Mouse (Mus musculus) kidney, embryonic 15.5 days (tissue): ENCODE results near the gene Zfp92. TPM values are rescaled to one million over a fixed set of nuclear protein-coding genes. Genes with fewer than 3 reads are reported as not detected.
A peak's percentile ranks its signal among the peaks of the same experiment; 100 is the strongest.
"Not testable (repeated sequence)": the region's sequence is repeated elsewhere in the genome, so short reads cannot be mapped to it uniquely, and the experiment has no call there.

ENCODE experiments used
- ATAC-seq: fragments of 200-750 bp; cut with Nextera tagmentation; replicated peaks from 2 replicates; pipeline ENCODE4 v1.8.0; 2017; ENCODE audit warnings: moderate TSS enrichment; ENCODE audit not compliant: low FRiP score
- H3K27ac ChIP-seq: fragments of 300-500 bp; sonication (generic); 2 replicates; pipeline ENCODE4 v1.5.1; 2015; ENCODE audit warnings: mild to moderate bottlenecking, inconsistent platforms
- H3K27me3 ChIP-seq: fragments of 300-500 bp; sonication (generic); 2 replicates; pipeline ENCODE4 v1.6.1; 2015; ENCODE audit warnings: inconsistent platforms
- H3K36me3 ChIP-seq: fragments of 300-500 bp; sonication (generic); 2 replicates; pipeline ENCODE4 v1.6.1; 2015; ENCODE audit warnings: inconsistent platforms
- H3K4me1 ChIP-seq: fragments of 300-500 bp; sonication (generic); 2 replicates; pipeline ENCODE4 v1.6.1; 2015; ENCODE audit warnings: inconsistent platforms
- H3K4me2 ChIP-seq: fragments of 300-500 bp; sonication (generic); 2 replicates; pipeline ENCODE4 v1.6.1; 2015; ENCODE audit warnings: moderate library complexity, mild to moderate bottlenecking, inconsistent platforms
- H3K4me3 ChIP-seq: fragments of 300-500 bp; sonication (generic); replicated peaks from 2 replicates; pipeline ENCODE4 v1.5.1; 2015; ENCODE audit warnings: mild to moderate bottlenecking, inconsistent platforms
- H3K9ac ChIP-seq: fragments of 300-500 bp; sonication (generic); 2 replicates; pipeline ENCODE4 v1.6.1; 2015; ENCODE audit warnings: mild to moderate bottlenecking, inconsistent platforms
- H3K9me3 ChIP-seq: fragments of 300-500 bp; sonication (generic); replicated peaks from 2 replicates; pipeline ENCODE4 v1.6.1; 2016; ENCODE audit warnings: inconsistent platforms
- WGBS: fragments of 180-500 bp; shearing (Covaris S2); methylation state at CpG from one replicate; pipeline ENCODE4 v1.1.7; 2015; ENCODE audit warnings: mixed read lengths; 5-methylcytosine and 5-hydroxymethylcytosine counted together
- polyA plus RNA-seq: library from polyadenylated mRNA; unstranded; fragments of >200 nt; fragmentation: Nextera tagmentation; extraction: Ambion mirVana; gene quantifications from 2 replicates; pipeline ENCODE4 v1.2.1, GENCODE M21; 2015

The Zfp92 gene
- polyA plus RNA-seq = 0.06 TPM in 1 of 2 replicates, not detected in the other

DNA sequence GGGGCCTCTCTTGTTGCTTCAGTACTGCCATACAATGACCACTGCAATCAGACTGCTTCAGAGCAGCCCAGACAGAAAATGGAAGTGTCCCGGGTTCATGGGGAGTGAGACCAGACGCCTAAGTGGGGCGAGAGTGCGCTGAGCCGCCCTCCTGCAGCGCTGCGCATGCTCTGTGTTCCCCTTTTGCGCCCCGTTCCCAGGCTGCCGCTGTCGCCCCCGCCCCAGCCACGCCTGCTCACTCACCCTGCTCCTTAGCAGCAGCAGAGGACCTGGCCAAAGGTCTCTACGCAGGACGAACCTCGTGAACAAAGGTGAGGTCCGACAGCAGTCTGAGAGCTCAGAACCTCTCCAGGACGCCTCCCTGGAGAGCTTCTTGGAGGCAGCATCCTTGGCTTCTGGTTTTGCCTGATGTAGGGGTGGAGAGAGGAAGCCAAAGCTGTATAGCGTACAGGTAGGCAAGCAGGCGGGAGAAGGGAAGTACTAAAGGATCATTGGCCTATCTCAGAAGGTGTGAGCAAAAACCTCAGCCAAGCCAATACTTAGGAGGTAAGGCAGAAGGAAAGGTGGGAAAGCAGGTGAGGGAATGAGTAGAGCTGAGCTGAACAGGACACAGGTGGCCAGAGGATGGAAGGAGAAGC lies at the start of gene Zfp92:
TSS of gene Zfp92 (plus strand) at position 217 of the 638 bp plus-strand sequence.
- Histone ChIP-seq H3K4me3 (peak within 1 kb of the TSS; percentile 29), H3K4me2 (peak within 1 kb of the TSS; percentile 59), H3K27me3 (peaks cover 32% of the 10 kb centered on the region), H3K27ac (no peak within 1 kb of the TSS), H3K9me3 (no peaks in the 10 kb centered on the region), H3K36me3 (no peaks in the 10 kb centered on the region), H3K4me1 (no peaks in the 10 kb centered on the region), H3K9ac (no peak within 1 kb of the TSS)
- no peak for ATAC-seq
- WGBS = 28% methylated on average over 19 of the region's 20 CpGs

- Histone ChIP-seq H3K4me3 (no peak overlapping the region), H3K4me2 (no peak overlapping the region), H3K36me3 (no peaks in the 10 kb centered on the region; the same call in 1 of the 2 replicates), H3K9me3 (no peaks in the 10 kb centered on the region), H3K9ac (no peak overlapping the region), H3K4me1 (no peaks in the 10 kb centered on the region), H3K27me3 (peaks cover 5% of the 10 kb centered on the region; the same call in 1 of the 2 replicates), H3K27ac (no peak overlapping the region)
- no peak for ATAC-seq
Measured at GRCm38 (mm10) chrX:73363291-73363690, 47.6 kb upstream of the Zfp92 start.

DNA sequence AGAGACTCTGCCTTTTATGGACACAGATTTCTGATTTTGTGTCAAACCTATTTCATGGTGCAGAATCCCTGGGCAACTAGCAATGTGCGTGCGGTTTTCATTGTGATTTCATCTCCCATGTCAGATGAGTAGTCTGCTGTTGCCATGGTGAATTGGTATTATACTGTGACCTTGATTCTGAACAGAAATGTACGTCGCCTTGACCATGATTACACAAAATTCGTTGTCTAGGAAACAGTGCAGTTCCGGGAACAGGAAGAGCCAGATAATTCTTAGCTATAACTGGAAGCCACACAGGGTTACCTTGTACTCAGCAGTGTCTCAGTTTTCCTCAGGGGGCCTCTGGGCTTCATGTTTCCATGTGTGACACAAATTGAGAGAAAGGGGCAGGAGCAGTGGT lies 26.5 kb upstream of the Zfp92 start:
- no peak for ATAC-seq
- WGBS = 76% methylated on average over 6 of the region's 6 CpGs
- H3K36me3 ChIP-seq = no peaks in the 10 kb centered on the region
- peaks cover 18% of the 10 kb centered on the region; the same call in 1 of the 2 replicates for H3K27me3 ChIP-seq
- no peaks in the 10 kb centered on the region for H3K4me1 ChIP-seq
- H3K9me3 ChIP-seq = no peaks in the 10 kb centered on the region
- H3K27ac ChIP-seq = no peak overlapping the region
- no peak overlapping the region for H3K9ac ChIP-seq
- no peak overlapping the region for H3K4me2 ChIP-seq
- no peak overlapping the region for H3K4me3 ChIP-seq

DNA sequence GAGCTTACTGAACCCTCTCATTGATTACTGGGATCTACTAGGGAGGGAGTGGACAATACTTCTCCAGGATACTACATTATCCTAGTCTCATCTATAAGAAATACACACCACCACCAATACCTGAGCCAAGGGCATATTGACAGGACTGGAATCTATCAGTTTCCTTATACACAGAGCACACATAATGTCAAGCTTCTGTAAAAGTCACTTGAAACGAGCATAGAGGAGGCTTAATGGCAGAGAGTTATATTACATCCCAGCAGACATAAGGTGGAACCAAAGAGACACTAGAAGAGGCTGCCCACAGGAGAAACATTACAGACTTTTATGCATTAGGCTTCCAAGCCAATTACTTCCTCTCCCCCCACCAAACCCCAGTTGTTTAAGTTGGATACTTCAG lies 26.0 kb upstream of the Zfp92 start:
- Histone ChIP-seq H3K27me3 (peaks cover 18% of the 10 kb centered on the region; the same call in 1 of the 2 replicates), H3K36me3 (no peaks in the 10 kb centered on the region), H3K9me3 (no peaks in the 10 kb centered on the region), H3K9ac (no peak overlapping the region), H3K4me1 (no peaks in the 10 kb centered on the region), H3K4me2 (no peak overlapping the region), H3K27ac (no peak overlapping the region), H3K4me3 (no peak overlapping the region)
- no peak for ATAC-seq
- 24% methylated on average over 1 of the region's 1 CpGs for WGBS

DNA sequence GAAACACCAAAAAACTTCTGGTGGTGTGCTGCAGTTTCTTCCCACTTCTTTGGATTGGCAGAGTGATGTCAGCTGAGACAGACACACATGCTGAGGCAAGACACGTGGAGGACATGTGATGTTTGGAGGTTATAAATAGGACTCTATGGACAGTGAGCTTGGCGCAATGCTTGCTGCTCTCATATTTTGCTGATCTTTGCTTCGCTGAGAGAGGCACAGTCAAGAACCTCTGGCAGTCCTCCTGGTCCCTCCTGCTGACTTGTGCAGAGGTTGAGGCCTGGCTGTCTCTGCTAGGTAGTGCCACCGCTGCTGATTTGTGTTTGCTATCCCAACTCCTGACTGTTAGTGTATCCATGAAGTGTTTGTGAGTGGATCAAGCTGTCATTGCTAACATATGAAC lies 19.4 kb upstream of the Zfp92 start:
- Histone ChIP-seq H3K27ac (no peak overlapping the region), H3K27me3 (peaks cover 16% of the 10 kb centered on the region), H3K9ac (no peak overlapping the region), H3K9me3 (no peaks in the 10 kb centered on the region), H3K4me3 (no peak overlapping the region), H3K4me2 (no peak overlapping the region), H3K36me3 (no peaks in the 10 kb centered on the region), H3K4me1 (no peaks in the 10 kb centered on the region)
- WGBS = 87% methylated on average over 4 of the region's 4 CpGs
- no peak for ATAC-seq

GRCm38 (mm10) chrX:73396446-73396845 lies 14.4 kb upstream of the Zfp92 start:
- H3K9ac ChIP-seq = no peak overlapping the region
- no peaks in the 10 kb centered on the region for H3K36me3 ChIP-seq
- no peaks in the 10 kb centered on the region for H3K4me1 ChIP-seq
- no peaks in the 10 kb centered on the region for H3K9me3 ChIP-seq
- no peak overlapping the region for H3K4me3 ChIP-seq
- no peak overlapping the region for H3K27ac ChIP-seq
- WGBS = 100% methylated on average over 1 of the region's 1 CpGs
- ATAC-seq = no peak
- peaks cover 17% of the 10 kb centered on the region for H3K27me3 ChIP-seq
- no peak overlapping the region for H3K4me2 ChIP-seq

DNA sequence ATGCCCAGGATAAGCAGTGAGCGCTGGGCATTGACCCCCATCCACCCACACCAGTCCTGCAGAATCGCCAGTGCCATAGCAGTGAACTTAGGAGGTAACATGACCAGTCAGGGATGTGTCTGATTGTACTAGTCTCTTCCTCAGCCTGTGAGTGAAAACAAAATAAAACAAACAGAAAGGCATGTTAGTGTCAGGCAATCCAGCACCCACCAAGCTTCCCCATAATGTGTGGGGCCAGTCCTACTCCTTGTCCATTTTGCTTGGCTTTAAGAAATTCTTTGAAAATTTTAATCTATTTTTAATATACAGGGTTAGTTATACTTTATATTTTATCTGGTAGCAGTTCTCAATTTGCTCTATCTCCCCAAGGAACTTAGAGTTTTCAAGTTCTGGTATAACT lies 12.3 kb upstream of the Zfp92 start, which contains the start of gene Gm18336:
TSS of gene Gm18336 (minus strand) at position 101 of the 400 bp plus-strand sequence.
- not testable (repeated sequence) for H3K9ac ChIP-seq, H3K36me3 ChIP-seq, ATAC-seq, H3K4me2 ChIP-seq, H3K4me3 ChIP-seq, H3K9me3 ChIP-seq, H3K27ac ChIP-seq, H3K4me1 ChIP-seq
- peaks cover 13% of the 10 kb centered on the region; the same call in 1 of the 2 replicates for H3K27me3 ChIP-seq
- WGBS = 61% methylated on average over 2 of the region's 2 CpGs

DNA sequence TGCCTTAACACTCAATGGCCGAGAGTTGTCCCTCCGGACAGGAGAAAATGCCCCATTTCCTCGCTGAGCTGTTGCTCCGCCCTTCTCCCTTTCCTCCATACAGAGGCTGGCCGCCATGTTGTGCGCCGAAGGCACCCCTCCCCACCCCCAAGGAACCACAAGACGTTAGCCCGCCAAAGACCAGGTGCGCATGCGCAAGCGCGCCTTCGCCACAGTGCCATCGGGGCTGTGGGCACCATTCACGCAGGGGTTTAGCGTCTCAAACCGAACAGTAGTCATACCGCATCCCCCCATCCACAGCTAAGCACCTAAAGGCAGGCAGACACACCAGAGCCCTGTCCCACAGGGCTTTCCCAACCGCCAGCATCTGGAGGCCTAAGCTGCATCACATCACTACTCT lies 9.9 kb upstream of the Zfp92 start:
- H3K27me3 ChIP-seq = peaks cover 4% of the 10 kb centered on the region; the same call in 1 of the 2 replicates
- H3K4me1 ChIP-seq = no peaks in the 10 kb centered on the region
- H3K4me3 ChIP-seq = no peak overlapping the region
- H3K36me3 ChIP-seq = no peaks in the 10 kb centered on the region
- no peaks in the 10 kb centered on the region for H3K9me3 ChIP-seq
- 89% methylated on average over 20 of the region's 20 CpGs for WGBS
- no peak overlapping the region for H3K9ac ChIP-seq
- no peak overlapping the region for H3K27ac ChIP-seq
- no peak for ATAC-seq
- no peak overlapping the region for H3K4me2 ChIP-seq

DNA sequence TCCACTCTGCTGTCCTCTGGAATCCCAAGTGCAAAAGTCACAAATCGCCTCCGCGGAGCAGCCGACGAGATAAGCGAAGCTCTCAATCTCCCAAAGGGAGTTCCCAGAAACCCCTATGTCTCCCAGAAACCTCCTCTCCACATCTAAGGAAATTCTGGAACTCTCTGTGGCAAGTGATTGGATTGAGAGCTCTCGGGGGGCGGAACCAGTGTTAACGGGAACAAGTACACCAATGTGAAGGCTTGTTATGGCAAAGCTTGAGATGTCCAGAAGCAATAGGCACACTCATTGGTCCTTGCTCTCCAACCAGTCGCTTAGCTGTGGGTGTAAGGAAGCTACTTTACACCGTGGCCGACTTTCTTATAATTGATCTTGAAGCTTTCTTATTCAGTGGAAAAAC lies 9.3 kb upstream of the Zfp92 start:
- 92% methylated on average over 12 of the region's 12 CpGs for WGBS
- Histone ChIP-seq H3K4me1 (no peaks in the 10 kb centered on the region), H3K4me2 (no peak overlapping the region), H3K36me3 (no peaks in the 10 kb centered on the region), H3K9ac (no peak overlapping the region), H3K27me3 (peaks cover 4% of the 10 kb centered on the region; the same call in 1 of the 2 replicates), H3K4me3 (no peak overlapping the region), H3K27ac (no peak overlapping the region), H3K9me3 (no peaks in the 10 kb centered on the region)
- no peak for ATAC-seq

GRCm38 (mm10) chrX:73412767-73413166 lies 1.9 kb downstream of the Zfp92 start:
- Histone ChIP-seq H3K9me3 (no peaks in the 10 kb centered on the region), H3K27ac (no peak overlapping the region), H3K4me2 (no peak overlapping the region), H3K36me3 (no peaks in the 10 kb centered on the region), H3K4me1 (no peaks in the 10 kb centered on the region), H3K9ac (no peak overlapping the region), H3K4me3 (no peak overlapping the region), H3K27me3 (peaks cover 32% of the 10 kb centered on the region)
- WGBS = 50% methylated on average over 1 of the region's 1 CpGs
- no peak for ATAC-seq

DNA sequence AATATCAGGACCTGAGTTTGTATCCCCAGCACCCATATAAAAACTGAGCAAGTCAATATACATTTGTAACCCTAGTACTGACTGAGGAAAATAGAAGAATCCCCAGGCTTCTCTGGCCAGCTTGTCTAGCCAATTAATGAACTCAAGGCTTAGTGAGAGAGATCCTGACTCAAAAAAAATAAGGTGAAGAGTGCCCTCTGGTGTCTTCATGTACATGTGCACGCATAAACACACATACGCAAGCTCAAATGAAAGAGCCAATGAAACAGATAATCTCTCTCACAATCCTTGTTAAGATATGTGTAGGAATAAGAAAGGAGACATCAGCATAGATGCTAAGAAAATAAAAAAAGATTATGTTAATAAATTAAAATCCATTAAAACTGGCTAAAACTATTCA lies 19.1 kb downstream of the Zfp92 start:
- H3K9ac ChIP-seq = no peak overlapping the region
- no peaks in the 10 kb centered on the region for H3K9me3 ChIP-seq
- peaks cover 16% of the 10 kb centered on the region; the same call in 1 of the 2 replicates for H3K27me3 ChIP-seq
- no peaks in the 10 kb centered on the region for H3K36me3 ChIP-seq
- no peak overlapping the region for H3K4me3 ChIP-seq
- H3K4me2 ChIP-seq = no peak overlapping the region
- H3K27ac ChIP-seq = no peak overlapping the region
- no peaks in the 10 kb centered on the region for H3K4me1 ChIP-seq
- 87% methylated on average over 2 of the region's 2 CpGs for WGBS
- no peak for ATAC-seq

GRCm38 (mm10) chrX:73432850-73433249 lies 22.0 kb downstream of the Zfp92 start:
- no peak for ATAC-seq
- 64% methylated on average over 5 of the region's 5 CpGs for WGBS
- Histone ChIP-seq H3K9me3 (no peaks in the 10 kb centered on the region), H3K27me3 (peaks cover 17% of the 10 kb centered on the region), H3K4me3 (no peak overlapping the region), H3K4me1 (no peaks in the 10 kb centered on the region), H3K4me2 (no peak overlapping the region), H3K36me3 (no peaks in the 10 kb centered on the region), H3K9ac (no peak overlapping the region), H3K27ac (no peak overlapping the region)

- 77% methylated on average over 11 of the region's 11 CpGs for WGBS
- no peak within 1 kb of the TSS for H3K4me2 ChIP-seq
- H3K27me3 ChIP-seq = peaks cover 19% of the 10 kb centered on the region
- ATAC-seq = no peak
- H3K27ac ChIP-seq = no peak within 1 kb of the TSS
- no peaks in the 10 kb centered on the region for H3K4me1 ChIP-seq
- no peaks in the 10 kb centered on the region for H3K9me3 ChIP-seq
- no peak within 1 kb of the TSS for H3K9ac ChIP-seq
- no peaks in the 10 kb centered on the region for H3K36me3 ChIP-seq
- no peak within 1 kb of the TSS for H3K4me3 ChIP-seq
Measured at GRCm38 (mm10) chrX:73435252-73435651, 24.4 kb downstream of the Zfp92 start, which contains the start of gene Trex2. Gene Trex2, minus strand, starts transcription at chrX:73435344.
